Mouse (Mus musculus): ENCODE measurements at regions not wholly inside any gene's neighbourhood (a gene's known extent, or its start where the extent isn't known, plus 50 kb on each side); places are given as distances from the start of the nearest gene placed in this dataset.
"Not testable (repeated sequence)": the region's sequence is repeated elsewhere in the genome, so short reads cannot be mapped to it uniquely, and the experiment has no call there.

- no peak for DNase-seq
These were observed 468.2 kb upstream of the Id2 start for GRCm38 (mm10) chr12:25565131-25565530.

- DNase-seq, result no peak
These were observed 462.7 kb upstream of the Id2 start for GRCm38 (mm10) chr12:25559601-25560000.

- DNase-seq, result no peak
These were observed 456.7 kb upstream of the Id2 start for GRCm38 (mm10) chr12:25553656-25554055.

- DNase-seq, result no peak
These were observed 452.8 kb upstream of the Id2 start for GRCm38 (mm10) chr12:25549735-25550134.

- no peak for DNase-seq
These were observed 447.3 kb upstream of the Id2 start for GRCm38 (mm10) chr12:25544253-25544652.

- no peak for DNase-seq
These were observed 437.6 kb upstream of the Id2 start for GRCm38 (mm10) chr12:25534620-25534950.

- DNase-seq, result no peak
These were observed 437.0 kb upstream of the Id2 start for GRCm38 (mm10) chr12:25533709-25534619.

- DNase-seq, result no peak
These were observed 433.5 kb upstream of the Id2 start for GRCm38 (mm10) chr12:25530483-25530882.

GRCm38 (mm10) chr12:25529537-25529936 lies 432.6 kb upstream of the Id2 start:
- no peak for DNase-seq

GRCm38 (mm10) chr12:25526639-25527038 lies 429.7 kb upstream of the Id2 start:
- DNase-seq, result no peak

- no peak for DNase-seq
These were observed 419.8 kb upstream of the Id2 start for GRCm38 (mm10) chr12:25516738-25517137.

- DNase-seq, result no peak
These were observed 416.7 kb upstream of the Id2 start for GRCm38 (mm10) chr12:25513679-25514078.

- DNase-seq, result no peak
These were observed 412.7 kb upstream of the Id2 start for GRCm38 (mm10) chr12:25509666-25510065.

GRCm38 (mm10) chr12:25493233-25493632 lies 396.3 kb upstream of the Id2 start:
- no peak for DNase-seq

- DNase-seq, result no peak
These were observed 395.7 kb upstream of the Id2 start for GRCm38 (mm10) chr12:25492483-25493190.

GRCm38 (mm10) chr12:25475180-25475758 lies 378.3 kb upstream of the Id2 start:
- peak; percentile 12 for DNase-seq

GRCm38 (mm10) chr12:25469181-25469580 lies 372.2 kb upstream of the Id2 start:
- DNase-seq, result no peak

GRCm38 (mm10) chr12:25467789-25468188 lies 370.8 kb upstream of the Id2 start:
- no peak for DNase-seq

GRCm38 (mm10) chr12:25462690-25463089 lies 365.8 kb upstream of the Id2 start:
- DNase-seq, result not testable (repeated sequence)

GRCm38 (mm10) chr12:25455281-25455989 lies 358.5 kb upstream of the Id2 start:
- DNase-seq, result no peak

- no peak for DNase-seq
These were observed 356.4 kb upstream of the Id2 start for GRCm38 (mm10) chr12:25453356-25453755.

- DNase-seq, result peak; percentile 13
These were observed 354.2 kb upstream of the Id2 start for GRCm38 (mm10) chr12:25451156-25451555.

- no peak for DNase-seq
These were observed 347.4 kb upstream of the Id2 start for GRCm38 (mm10) chr12:25444355-25444754.

Data from kidney, adult 18-20 months (tissue).